Mouse (Mus musculus) G1E (cell line): ENCODE results near the gene Chad.

ENCODE experiments used
- CTCF ChIP-seq: IDR thresholded peaks from 2 replicates; pipeline ENCODE4 v1.5.1; 2012; ENCODE audit warnings: low read depth, low read length, inconsistent platforms, mixed read lengths
- TAL1 ChIP-seq: conservative IDR thresholded peaks from 2 replicates; pipeline ENCODE4 v1.6.1; 2012; ENCODE audit warnings: low read depth, low read length, inconsistent platforms, mixed read lengths

GRCm38 (mm10) chr11:94548041-94548784 lies 16.6 kb upstream of the Chad start:
- TF ChIP-seq CTCF (no peak), TAL1 (no peak)
